Mouse (Mus musculus): ENCODE measurements around the gene Sipa1l1. TPM values are rescaled to one million over a fixed set of nuclear protein-coding genes. Genes with fewer than 3 reads are reported as not detected.
A peak's percentile ranks its signal among the peaks of the same experiment; 100 is the strongest.

Sipa1l1 gene
- polyA plus RNA-seq, 1 experiment from 2014 or later, result 37.3 TPM

DNA sequence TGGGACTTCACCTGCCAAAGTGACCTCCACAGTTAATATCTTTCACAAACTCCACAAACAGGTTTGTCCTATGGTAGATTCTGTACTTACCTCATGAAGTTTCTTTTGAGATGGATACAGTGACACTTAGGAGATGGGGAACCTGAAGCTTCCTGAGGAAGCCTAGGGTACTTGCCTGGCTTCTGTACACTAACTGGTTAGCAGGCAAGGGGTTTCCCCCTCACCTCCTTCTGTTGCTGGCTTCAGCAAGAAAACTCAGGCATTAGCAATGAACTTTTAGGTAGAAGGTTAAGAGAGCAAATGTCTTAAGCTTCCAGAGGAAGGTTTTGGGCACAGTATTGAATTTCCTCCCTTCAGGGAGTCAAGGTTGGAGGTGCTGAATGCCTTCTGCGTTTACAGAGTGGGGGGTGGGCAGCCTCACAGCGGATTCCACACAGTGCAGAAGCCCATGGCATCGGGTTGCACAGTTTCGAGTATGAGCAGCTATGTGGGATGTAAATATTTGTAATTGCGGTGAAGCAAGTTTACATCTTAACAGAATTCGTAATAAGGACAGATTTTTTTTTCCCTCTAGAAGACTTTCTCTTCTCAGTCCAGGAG is 20.1 kb downstream of the Sipa1l1 start:
- no peaks in the 10 kb centered on the region for H3K27me3 ChIP-seq (ENCODE audit: insufficient read depth, low read length)
- no peaks in the 10 kb centered on the region for H3K9me3 ChIP-seq (ENCODE audit: low read length)
- H3K4me2 ChIP-seq (replicated peaks; ENCODE audit: low read depth, low read length), result peak overlapping the region; percentile 10; the same call in 1 of the 2 replicates
- ATAC-seq (ENCODE audit: low FRiP score, low TSS enrichment), result peak; percentile 83; the same call in 1 of the 2 replicates
- peak overlapping the region; percentile 76 for H3K27ac ChIP-seq (ENCODE audit: low read length)
- no peaks in the 10 kb centered on the region for H3K36me3 ChIP-seq (ENCODE audit: insufficient read depth, low read length)
- no peak overlapping the region for H3K4me3 ChIP-seq (ENCODE audit: low read length)
- 0 out of 2 replicates have a peak overlapping the region, but pooled peaks have one; percentile 26 for H3K9ac ChIP-seq (replicated peaks; ENCODE audit: low read length)
- peaks cover 52% of the 10 kb centered on the region for H3K4me1 ChIP-seq (ENCODE audit: insufficient read depth, low read length)
- WGBS, result 14% methylated on average over 6 of the region's 6 CpGs

DNA sequence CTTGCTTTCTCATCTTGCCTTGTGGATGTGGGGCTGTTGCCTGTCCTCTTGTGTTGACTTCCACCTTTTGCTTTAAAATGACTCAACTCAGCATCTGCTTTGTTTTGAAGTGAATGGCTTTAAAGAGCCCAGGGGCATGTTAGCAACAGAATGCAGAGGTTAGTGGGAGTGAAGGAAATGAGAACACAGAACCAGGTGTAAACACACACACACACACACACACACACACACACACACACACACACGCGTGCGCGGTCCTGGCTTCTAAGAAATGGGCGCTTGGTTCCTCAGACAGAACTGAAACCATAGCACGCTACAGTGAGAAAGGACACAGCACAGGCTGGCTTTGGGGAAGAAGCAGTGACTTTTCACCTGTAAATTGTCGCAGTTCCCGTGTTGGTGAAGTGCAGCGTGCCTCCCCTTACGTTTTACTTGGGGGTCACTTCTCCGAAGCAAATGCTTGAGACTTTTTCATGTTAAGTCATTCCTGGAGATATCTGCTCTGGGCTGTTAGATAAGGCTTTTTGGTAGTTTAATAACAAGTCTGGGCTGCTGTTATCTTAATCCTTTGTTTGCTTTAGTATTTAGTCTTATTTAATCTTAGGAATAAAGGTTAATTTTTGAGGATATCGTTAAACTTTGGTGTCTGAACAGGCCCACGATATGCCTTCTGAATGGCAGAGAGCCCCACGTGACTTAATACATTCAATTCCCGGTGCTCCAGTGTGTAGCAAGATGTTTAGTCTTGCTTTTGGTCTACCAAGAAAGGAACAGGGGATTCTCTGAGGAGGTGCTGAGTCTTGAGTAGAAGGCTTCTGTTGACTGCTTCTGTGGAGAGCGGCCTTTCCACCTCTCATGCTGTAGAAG is 20.8 kb downstream of the Sipa1l1 start:
- ATAC-seq (ENCODE audit: low FRiP score, low TSS enrichment), result no peak
- Histone ChIP-seq H3K27me3 (ENCODE audit: insufficient read depth, low read length) (no peaks in the 10 kb centered on the region), H3K4me2 (replicated peaks; ENCODE audit: low read depth, low read length) (peak overlapping the region; percentile 18; the same call in 1 of the 2 replicates), H3K36me3 (ENCODE audit: insufficient read depth, low read length) (no peaks in the 10 kb centered on the region), H3K9ac (replicated peaks; ENCODE audit: low read length) (no peak overlapping the region), H3K4me3 (ENCODE audit: low read length) (no peak overlapping the region), H3K4me1 (ENCODE audit: insufficient read depth, low read length) (peaks cover 52% of the 10 kb centered on the region), H3K27ac (ENCODE audit: low read length) (peak overlapping the region; percentile 76; the same call in 1 of the 2 replicates), H3K9me3 (ENCODE audit: low read length) (no peaks in the 10 kb centered on the region)
- 61% methylated on average over 16 of the region's 16 CpGs for WGBS

DNA sequence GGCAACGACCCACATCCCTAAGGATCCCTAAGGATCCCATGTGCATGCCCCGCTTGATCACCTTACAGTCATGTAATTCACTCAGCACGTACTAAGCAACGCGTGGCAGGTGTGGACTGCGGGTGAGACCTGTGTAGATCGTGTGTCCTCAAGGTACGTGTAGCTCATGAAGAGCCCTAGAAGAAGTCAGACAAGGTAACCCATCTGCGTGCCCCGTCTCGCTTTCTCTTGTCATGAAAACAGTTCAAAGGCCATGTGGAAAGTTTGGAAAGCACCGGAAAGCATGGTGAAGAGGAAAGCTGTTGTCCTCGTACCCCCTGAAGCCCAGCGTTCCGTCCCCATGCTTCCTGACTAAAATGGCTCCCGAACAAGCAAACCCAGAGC is 21.5 kb downstream of the Sipa1l1 start:
- H3K36me3 ChIP-seq (ENCODE audit: insufficient read depth, low read length), result no peaks in the 10 kb centered on the region
- no peak overlapping the region for H3K4me2 ChIP-seq (replicated peaks; ENCODE audit: low read depth, low read length)
- ATAC-seq (ENCODE audit: low FRiP score, low TSS enrichment), result no peak
- WGBS, result 70% methylated on average over 16 of the region's 16 CpGs
- H3K9me3 ChIP-seq (ENCODE audit: low read length), result no peaks in the 10 kb centered on the region
- H3K4me3 ChIP-seq (ENCODE audit: low read length), result no peak overlapping the region
- H3K9ac ChIP-seq (replicated peaks; ENCODE audit: low read length), result no peak overlapping the region
- no peaks in the 10 kb centered on the region for H3K27me3 ChIP-seq (ENCODE audit: insufficient read depth, low read length)
- H3K4me1 ChIP-seq (ENCODE audit: insufficient read depth, low read length), result peaks cover 52% of the 10 kb centered on the region
- no peak overlapping the region for H3K27ac ChIP-seq (ENCODE audit: low read length)

DNA sequence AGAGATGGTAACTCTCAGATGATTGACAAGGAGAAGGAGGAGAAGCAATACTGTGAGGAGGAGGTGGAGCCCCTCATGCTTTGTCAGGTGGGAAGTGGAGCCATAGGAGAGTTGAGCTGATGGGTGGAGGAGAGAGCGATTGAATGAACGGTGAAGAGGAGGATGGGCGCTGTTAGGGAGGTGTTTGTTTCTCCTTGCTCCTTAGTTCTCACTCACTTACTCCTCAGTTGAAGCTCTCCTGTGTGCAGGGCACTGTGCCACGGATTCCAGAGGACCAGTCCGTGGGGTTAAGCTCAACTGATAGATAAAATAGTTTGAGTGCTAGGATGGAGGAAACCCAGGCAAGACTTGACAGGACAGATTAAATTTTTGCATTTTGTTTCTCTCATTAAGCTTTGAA is 22.6 kb downstream of the Sipa1l1 start:
- Histone ChIP-seq H3K4me2 (replicated peaks; ENCODE audit: low read depth, low read length) (no peak overlapping the region), H3K4me1 (ENCODE audit: insufficient read depth, low read length) (peaks cover 52% of the 10 kb centered on the region), H3K9ac (replicated peaks; ENCODE audit: low read length) (no peak overlapping the region), H3K27me3 (ENCODE audit: insufficient read depth, low read length) (no peaks in the 10 kb centered on the region), H3K36me3 (ENCODE audit: insufficient read depth, low read length) (no peaks in the 10 kb centered on the region), H3K4me3 (ENCODE audit: low read length) (no peak overlapping the region), H3K9me3 (ENCODE audit: low read length) (no peaks in the 10 kb centered on the region), H3K27ac (ENCODE audit: low read length) (no peak overlapping the region)
- WGBS, result 52% methylated on average over 5 of the region's 5 CpGs
- no peak for ATAC-seq (ENCODE audit: low FRiP score, low TSS enrichment)

DNA sequence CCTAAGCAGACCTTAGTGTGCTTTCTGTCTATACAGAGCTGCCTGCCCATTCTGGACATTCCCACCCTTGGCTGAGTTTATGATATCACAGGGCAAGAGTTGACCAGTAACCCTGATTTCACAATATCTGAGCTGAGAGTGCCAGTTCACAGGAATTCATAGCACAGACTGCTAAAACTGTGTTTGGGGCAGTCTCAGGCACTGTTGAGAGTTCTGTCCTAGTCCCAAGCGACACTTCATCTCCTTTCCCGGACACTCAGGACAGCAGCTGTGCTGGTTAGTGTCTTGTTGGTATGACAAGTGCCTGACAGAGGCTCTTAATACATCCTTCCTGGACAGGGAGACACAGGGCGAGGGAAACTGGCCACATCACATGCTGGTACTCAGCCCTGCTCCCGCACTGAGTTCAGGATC is 23.5 kb downstream of the Sipa1l1 start:
- H3K27me3 ChIP-seq (ENCODE audit: insufficient read depth, low read length), result no peaks in the 10 kb centered on the region
- no peaks in the 10 kb centered on the region for H3K36me3 ChIP-seq (ENCODE audit: insufficient read depth, low read length)
- H3K9me3 ChIP-seq (ENCODE audit: low read length), result no peaks in the 10 kb centered on the region
- no peak overlapping the region for H3K4me2 ChIP-seq (replicated peaks; ENCODE audit: low read depth, low read length)
- ATAC-seq (ENCODE audit: low FRiP score, low TSS enrichment), result no peak
- H3K9ac ChIP-seq (replicated peaks; ENCODE audit: low read length), result no peak overlapping the region
- no peak overlapping the region for H3K27ac ChIP-seq (ENCODE audit: low read length)
- peaks cover 48% of the 10 kb centered on the region for H3K4me1 ChIP-seq (ENCODE audit: insufficient read depth, low read length)
- 70% methylated on average over 4 of the region's 4 CpGs for WGBS
- no peak overlapping the region for H3K4me3 ChIP-seq (ENCODE audit: low read length)

DNA sequence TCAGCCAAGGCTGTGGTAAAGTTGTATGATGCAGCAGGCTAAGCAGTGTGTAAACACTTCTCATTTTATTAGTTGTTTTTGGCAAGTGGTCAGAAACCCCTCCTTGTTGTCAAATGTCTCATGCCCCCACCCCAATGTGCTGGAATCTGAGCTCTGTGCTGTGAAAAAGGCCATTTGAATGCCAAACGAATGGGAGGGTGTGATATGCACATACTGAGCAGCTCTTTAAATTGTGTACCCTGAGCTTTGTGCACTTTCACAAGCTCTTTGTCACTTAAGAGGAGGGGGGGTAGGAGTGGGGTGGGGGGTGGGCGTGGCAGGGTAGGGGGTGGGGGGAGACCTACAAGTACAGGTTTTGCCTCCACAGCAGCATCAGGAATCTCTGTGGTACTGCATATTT is 24.4 kb downstream of the Sipa1l1 start:
- WGBS, result 50% methylated on average over 2 of the region's 2 CpGs
- no peak for ATAC-seq (ENCODE audit: low FRiP score, low TSS enrichment)
- no peak overlapping the region for H3K4me3 ChIP-seq (ENCODE audit: low read length)
- H3K9me3 ChIP-seq (ENCODE audit: low read length), result no peaks in the 10 kb centered on the region
- no peak overlapping the region for H3K4me2 ChIP-seq (replicated peaks; ENCODE audit: low read depth, low read length)
- no peaks in the 10 kb centered on the region for H3K27me3 ChIP-seq (ENCODE audit: insufficient read depth, low read length)
- H3K4me1 ChIP-seq (ENCODE audit: insufficient read depth, low read length), result peaks cover 40% of the 10 kb centered on the region
- H3K9ac ChIP-seq (replicated peaks; ENCODE audit: low read length), result no peak overlapping the region
- H3K36me3 ChIP-seq (ENCODE audit: insufficient read depth, low read length), result no peaks in the 10 kb centered on the region
- H3K27ac ChIP-seq (ENCODE audit: low read length), result no peak overlapping the region

DNA sequence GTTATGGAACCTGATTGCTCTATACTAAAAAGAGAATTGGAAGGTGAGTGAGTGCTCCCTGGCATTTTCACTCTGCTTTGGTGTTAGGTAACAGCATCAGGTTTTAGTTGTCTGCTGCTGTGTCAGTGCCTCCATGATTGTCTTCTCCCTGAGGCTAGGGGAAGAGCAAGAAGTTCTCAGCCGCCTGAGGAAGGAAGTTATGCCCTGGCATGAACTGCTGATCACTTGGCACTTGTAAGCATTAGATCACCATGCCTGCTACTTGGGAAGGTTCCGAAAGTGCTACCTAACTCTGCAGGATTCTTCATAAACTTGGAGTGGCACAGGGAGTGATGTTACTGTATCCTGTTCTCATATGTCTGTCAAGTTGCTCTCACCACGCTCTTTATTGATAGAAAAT is 25.8 kb downstream of the Sipa1l1 start:
- H3K4me3 ChIP-seq (ENCODE audit: low read length), result no peak overlapping the region
- H3K27ac ChIP-seq (ENCODE audit: low read length), result no peak overlapping the region
- no peaks in the 10 kb centered on the region for H3K9me3 ChIP-seq (ENCODE audit: low read length)
- no peak overlapping the region for H3K4me2 ChIP-seq (replicated peaks; ENCODE audit: low read depth, low read length)
- no peak for ATAC-seq (ENCODE audit: low FRiP score, low TSS enrichment)
- no peaks in the 10 kb centered on the region for H3K36me3 ChIP-seq (ENCODE audit: insufficient read depth, low read length)
- no peaks in the 10 kb centered on the region for H3K27me3 ChIP-seq (ENCODE audit: insufficient read depth, low read length)
- H3K9ac ChIP-seq (replicated peaks; ENCODE audit: low read length), result no peak overlapping the region
- 59% methylated on average over 3 of the region's 3 CpGs for WGBS
- peaks cover 25% of the 10 kb centered on the region for H3K4me1 ChIP-seq (ENCODE audit: insufficient read depth, low read length)

DNA sequence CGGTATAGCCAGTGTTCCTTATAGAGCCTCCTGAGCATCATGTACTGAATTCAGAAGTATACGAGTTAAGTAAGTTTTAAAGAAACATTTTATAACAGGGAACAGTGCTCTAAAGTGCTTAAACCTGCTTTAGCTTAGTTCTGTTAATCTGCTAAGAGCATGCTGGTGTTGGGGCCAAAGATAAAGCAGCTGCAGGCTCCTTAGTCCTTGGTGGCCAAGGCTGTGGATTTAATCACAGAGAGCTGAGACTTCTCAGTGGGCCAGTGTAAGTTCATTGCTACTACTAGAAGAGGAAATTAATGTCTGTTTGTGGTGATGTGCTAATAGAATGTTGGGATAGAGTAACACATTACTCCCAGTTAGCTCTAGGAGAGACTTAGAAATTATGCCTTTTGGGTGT is 27.1 kb downstream of the Sipa1l1 start:
- H3K36me3 ChIP-seq (ENCODE audit: insufficient read depth, low read length), result no peaks in the 10 kb centered on the region
- 90% methylated on average over 2 of the region's 2 CpGs for WGBS

DNA sequence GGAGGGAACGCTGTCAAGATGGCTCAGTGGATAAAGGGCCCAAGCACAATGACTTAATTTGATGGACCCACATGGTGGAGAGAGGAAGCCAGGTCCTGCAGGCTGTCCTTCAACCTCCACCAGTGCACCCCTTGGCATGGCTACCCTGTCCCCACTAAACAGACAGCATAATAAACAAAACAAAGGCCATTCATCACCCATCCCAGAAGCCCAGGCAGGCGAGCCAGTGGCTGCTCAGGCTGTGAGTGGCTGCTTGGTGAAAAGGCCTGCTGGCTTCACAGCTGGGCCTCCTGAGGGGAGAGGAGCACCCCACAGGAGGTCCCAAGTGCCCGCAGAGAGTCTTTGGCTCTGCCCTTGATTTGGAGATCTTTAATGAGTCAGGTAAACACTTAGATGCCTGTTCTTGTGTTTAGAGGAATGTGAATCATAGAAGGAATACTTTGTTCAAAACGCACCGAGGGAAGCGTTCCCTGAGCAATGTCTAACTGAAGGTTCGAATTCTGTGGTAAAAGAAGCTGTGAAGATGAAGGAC is 27.6 kb downstream of the Sipa1l1 start:
- H3K9me3 ChIP-seq (ENCODE audit: low read length), result no peaks in the 10 kb centered on the region
- peaks cover 14% of the 10 kb centered on the region for H3K4me1 ChIP-seq (ENCODE audit: insufficient read depth, low read length)
- H3K4me3 ChIP-seq (ENCODE audit: low read length), result no peak overlapping the region
- 57% methylated on average over 7 of the region's 7 CpGs for WGBS
- no peak overlapping the region for H3K27ac ChIP-seq (ENCODE audit: low read length)
- no peak overlapping the region for H3K4me2 ChIP-seq (replicated peaks; ENCODE audit: low read depth, low read length)
- no peak overlapping the region for H3K9ac ChIP-seq (replicated peaks; ENCODE audit: low read length)
- ATAC-seq (ENCODE audit: low FRiP score, low TSS enrichment), result no peak
- H3K36me3 ChIP-seq (ENCODE audit: insufficient read depth, low read length), result no peaks in the 10 kb centered on the region
- no peaks in the 10 kb centered on the region for H3K27me3 ChIP-seq (ENCODE audit: insufficient read depth, low read length)

More for the DNA sequence above, 27.1 kb downstream of the Sipa1l1 start:
- no peak overlapping the region for H3K9ac ChIP-seq (replicated peaks; ENCODE audit: low read length)
- no peak for ATAC-seq (ENCODE audit: low FRiP score, low TSS enrichment)
- H3K27ac ChIP-seq (ENCODE audit: low read length), result no peak overlapping the region
- H3K4me1 ChIP-seq (ENCODE audit: insufficient read depth, low read length), result peaks cover 14% of the 10 kb centered on the region
- H3K27me3 ChIP-seq (ENCODE audit: insufficient read depth, low read length), result no peaks in the 10 kb centered on the region
- H3K9me3 ChIP-seq (ENCODE audit: low read length), result no peaks in the 10 kb centered on the region
- no peak overlapping the region for H3K4me2 ChIP-seq (replicated peaks; ENCODE audit: low read depth, low read length)
- no peak overlapping the region for H3K4me3 ChIP-seq (ENCODE audit: low read length)

DNA sequence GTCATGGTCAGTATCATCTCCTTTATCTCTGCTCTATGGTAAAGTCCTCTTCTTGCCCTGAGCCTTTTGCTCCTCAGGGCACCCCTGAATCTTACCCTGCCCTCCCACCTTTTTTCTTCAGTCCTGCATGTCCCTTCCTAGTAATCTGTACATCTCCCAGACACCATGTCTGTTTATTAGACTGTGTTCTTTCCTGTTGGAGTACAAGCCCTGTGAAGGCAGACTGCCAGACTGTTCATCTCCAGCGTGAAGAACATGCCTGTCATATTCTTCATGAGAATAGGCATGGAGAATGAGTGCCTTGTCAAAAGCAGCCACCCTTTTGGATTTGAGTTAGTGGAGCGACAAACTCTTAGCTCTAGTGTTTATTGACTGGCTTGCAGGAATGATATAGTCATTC is 28.1 kb downstream of the Sipa1l1 start:
- no peaks in the 10 kb centered on the region for H3K27me3 ChIP-seq (ENCODE audit: insufficient read depth, low read length)
- no peak overlapping the region for H3K9ac ChIP-seq (replicated peaks; ENCODE audit: low read length)
- ATAC-seq (ENCODE audit: low FRiP score, low TSS enrichment), result no peak
- H3K4me3 ChIP-seq (ENCODE audit: low read length), result no peak overlapping the region
- H3K4me2 ChIP-seq (replicated peaks; ENCODE audit: low read depth, low read length), result no peak overlapping the region
- H3K36me3 ChIP-seq (ENCODE audit: insufficient read depth, low read length), result no peaks in the 10 kb centered on the region
- no peak overlapping the region for H3K27ac ChIP-seq (ENCODE audit: low read length)
- peaks cover 14% of the 10 kb centered on the region for H3K4me1 ChIP-seq (ENCODE audit: insufficient read depth, low read length)
- no peaks in the 10 kb centered on the region for H3K9me3 ChIP-seq (ENCODE audit: low read length)
- 78% methylated on average over 2 of the region's 2 CpGs for WGBS
